Mouse (Mus musculus) mouse embryonic stem cell (cell line): ENCODE measurements around the gene Slc29a4.

Source experiments
- in situ Hi-C, 2 experiments: fragments of 300-500 bp; cut with MboI; formaldehyde crosslinking; loops; 1 replicate in 1 of 2; 3 replicates in 1 of 2; pipeline ENCODE4 v1.14.3; 2019 to 2020; ENCODE audit warnings: low sequenced_read_pairs in 2 of 2, low pct_unique_long_range_greater_than_20kb in 1 of 2, mixed read lengths in 1 of 2; ENCODE audit not compliant: unreplicated experiment in 1 of 2

Slc29a4 gene

GRCm38 (mm10) chr5:142692248-142692647, at the start of gene Slc29a4:
Gene Slc29a4, plus strand, starts transcription at chr5:142692512.
- in situ Hi-C loops, result no loop called here

GRCm38 (mm10) chr5:142648162-142648561, 44.1 kb upstream of the Slc29a4 start:
- in situ Hi-C loops, result no loop called here

GRCm38 (mm10) chr5:142649460-142650050, 42.8 kb upstream of the Slc29a4 start:
- in situ Hi-C loops, result no loop called here

GRCm38 (mm10) chr5:142650390-142650789, 41.9 kb upstream of the Slc29a4 start:
- in situ Hi-C loops, result no loop called here

- in situ Hi-C loops, result no loop called here
These were observed 41.4 kb upstream of the Slc29a4 start for GRCm38 (mm10) chr5:142650794-142651497.

GRCm38 (mm10) chr5:142652266-142652665, 40.0 kb upstream of the Slc29a4 start:
- in situ Hi-C loops, result no loop called here

- in situ Hi-C loops, result no loop called here
These were observed 31.5 kb upstream of the Slc29a4 start for GRCm38 (mm10) chr5:142660656-142661434.

GRCm38 (mm10) chr5:142667921-142668320, 24.4 kb upstream of the Slc29a4 start:
- in situ Hi-C loops, result no loop called here

- in situ Hi-C loops, result no loop called here
These were observed 23.6 kb upstream of the Slc29a4 start for GRCm38 (mm10) chr5:142668556-142669263.

- in situ Hi-C loops, result loop anchor here in 1 of 2 experiments (5.0 kb wide), 1 partner anchor 43 kb away; no protein-coding TSS in a partner anchor
These were observed 22.6 kb upstream of the Slc29a4 start for GRCm38 (mm10) chr5:142669726-142670125.

- in situ Hi-C loops, result loop anchor here in 1 of 2 experiments (5.0 kb wide), 1 partner anchor 39 kb away; no protein-coding TSS in a partner anchor
These were observed 19.2 kb upstream of the Slc29a4 start for GRCm38 (mm10) chr5:142673082-142673481.

- in situ Hi-C loops, result no loop called here
These were observed 14.2 kb upstream of the Slc29a4 start for GRCm38 (mm10) chr5:142678141-142678571.

- in situ Hi-C loops, result no loop called here
These were observed 13.2 kb upstream of the Slc29a4 start for GRCm38 (mm10) chr5:142679065-142679464.

GRCm38 (mm10) chr5:142681911-142682310, 10.4 kb upstream of the Slc29a4 start:
- in situ Hi-C loops, result no loop called here

GRCm38 (mm10) chr5:142682529-142682928, 9.8 kb upstream of the Slc29a4 start:
- in situ Hi-C loops, result no loop called here

GRCm38 (mm10) chr5:142688866-142689265, 3.4 kb upstream of the Slc29a4 start:
- in situ Hi-C loops, result no loop called here

- in situ Hi-C loops, result no loop called here
These were observed 2.0 kb upstream of the Slc29a4 start for GRCm38 (mm10) chr5:142690343-142690742.

- in situ Hi-C loops, result no loop called here
These were observed 842 bp downstream of the Slc29a4 start for GRCm38 (mm10) chr5:142692971-142693737.
